In the genomic region with DNA sequence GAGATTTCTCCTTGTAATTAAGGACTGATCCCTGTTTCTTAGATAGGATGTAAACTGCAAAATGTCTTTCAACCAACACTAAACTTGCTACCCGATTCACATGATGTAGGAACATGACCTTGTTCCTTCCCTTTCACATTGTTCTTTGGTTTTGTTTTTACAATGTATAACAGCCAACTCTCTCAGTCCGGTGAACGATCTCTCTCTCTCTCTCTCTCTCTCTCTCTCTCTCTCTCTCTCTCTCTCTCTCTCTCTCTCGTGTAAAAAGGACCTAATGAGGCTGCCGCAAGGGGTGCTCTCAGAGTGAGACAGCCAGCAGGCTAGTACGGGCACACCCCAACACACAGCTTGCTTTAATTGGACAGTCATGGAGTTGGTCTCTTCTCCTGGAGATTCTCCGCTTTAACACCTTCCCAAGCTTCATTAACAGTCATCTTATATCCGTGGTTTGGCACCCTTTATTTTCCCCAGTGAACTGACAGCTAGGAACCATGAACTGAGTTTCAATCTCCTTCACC, we compare ENCODE assay signal across 10 mouse cellular contexts. TPM values are rescaled to one million over a fixed set of nuclear protein-coding genes. Genes with fewer than 3 reads are reported as not detected.
A peak's percentile ranks its signal among the peaks of the same experiment; 100 is the strongest.
DNase-seq lines count a peak whose midpoint lies in the region; ATAC-seq and TF ChIP-seq lines count a peak whose summit lies in the region.
"Had no signal": no experiment of that assay in that cellular context is flagged by ENCODE, and none has a peak within 500 bp of the region (broad histone marks: within the 10 kb centered on the region; RNA-seq: fewer than 3 reads in every experiment).

No protein-coding gene starts in this region.

- no peak overlapping the region for H3K27ac ChIP-seq in hindbrain, embryonic 12.5 days
- H3K27ac ChIP-seq in hindbrain, embryonic 11.5 days (ENCODE audit: low read depth, low read length): no peak overlapping the region
- peak overlapping the region; percentile 81 for H3K27ac ChIP-seq in MEL (ENCODE audit: control insufficient read depth, low read depth, low read length)
- H3K27ac ChIP-seq in forebrain, embryonic 12.5 days: no peak overlapping the region
- peak overlapping the region; percentile 94 for H3K27ac ChIP-seq in limb, embryonic 15.5 days

- H3K36me3 ChIP-seq in hindbrain, embryonic 12.5 days: peaks cover 7% of the 10 kb centered on the region
- H3K36me3 ChIP-seq in hindbrain, embryonic 11.5 days (ENCODE audit: control insufficient read depth, insufficient read depth, low read length): no peaks in the 10 kb centered on the region
- H3K36me3 ChIP-seq in MEL (ENCODE audit: control insufficient read depth in 1 of 2, insufficient read depth in 2 of 2, low read length in 2 of 2): peaks cover 5 to 8% of the 10 kb centered on the region in 2 experiments; a peak in 3 of 4 replicates
- 0 out of 2 replicates have a peak, but pooled peaks cover 8% of the 10 kb centered on the region for H3K36me3 ChIP-seq in forebrain, embryonic 12.5 days (replicated peaks)
- peaks cover 13% of the 10 kb centered on the region for H3K36me3 ChIP-seq in limb, embryonic 15.5 days

- TF ChIP-seq RAD21 in MEL (IDR thresholded peaks at IDR 0.05; ENCODE audit: low read depth, low read length): no peak

- ATAC-seq in hindbrain, embryonic 12.5 days (ENCODE audit: low FRiP score): no peak
- no peak for ATAC-seq in hindbrain, embryonic 11.5 days (ENCODE audit: low FRiP score)
- ATAC-seq in forebrain, embryonic 12.5 days (ENCODE audit: low FRiP score): no peak
- no peak for ATAC-seq in limb, embryonic 15.5 days (ENCODE audit: insufficient number of reproducible peaks, low FRiP score, low TSS enrichment, low read depth)

- WGBS in hindbrain, embryonic 12.5 days: 73% methylated on average over 8 of the region's 8 CpGs
- WGBS in hindbrain, embryonic 11.5 days: 80% methylated on average over 8 of the region's 8 CpGs
- 65% methylated on average over 8 of the region's 8 CpGs for WGBS in forebrain, embryonic 12.5 days
- WGBS in limb, embryonic 15.5 days: 63% methylated on average over 8 of the region's 8 CpGs

- no peak for DNase-seq in hindbrain, embryonic 11.5 days (ENCODE audit: low spot score)
- peak; percentile 82 for DNase-seq in MEL (ENCODE audit: low read depth, low spot score)
- no peak for DNase-seq in urinary bladder, postnatal 36 days (ENCODE audit: low spot score in 2 of 2)
- DNase-seq in right cerebral cortex, postnatal 14 days: no peak
- DNase-seq in cerebellum, postnatal 10 days: no peak
- DNase-seq: kidney, adult 8-10 months had no signal

- no peaks in the 10 kb centered on the region for H3K27me3 ChIP-seq in hindbrain, embryonic 12.5 days
- no peaks in the 10 kb centered on the region for H3K27me3 ChIP-seq in hindbrain, embryonic 11.5 days (ENCODE audit: control insufficient read depth, insufficient read depth, low read length)
- H3K27me3 ChIP-seq in MEL (ENCODE audit: control insufficient read depth in 1 of 2, insufficient read depth in 2 of 2, low read length in 2 of 2): no peaks in the 10 kb centered on the region
- no peaks in the 10 kb centered on the region for H3K27me3 ChIP-seq in forebrain, embryonic 12.5 days
- H3K27me3 ChIP-seq in limb, embryonic 15.5 days: no peaks in the 10 kb centered on the region

- H3K9me3 ChIP-seq in hindbrain, embryonic 12.5 days (replicated peaks): 0 out of 2 replicates have a peak, but pooled peaks cover 3% of the 10 kb centered on the region
- H3K9me3 ChIP-seq in hindbrain, embryonic 11.5 days (ENCODE audit: control insufficient read depth, low read length): peaks cover 4% of the 10 kb centered on the region; the same call in 1 of the 2 replicates
- no peaks in the 10 kb centered on the region for H3K9me3 ChIP-seq in MEL (replicated peaks; ENCODE audit: insufficient read depth, low read length)
- H3K9me3 ChIP-seq in forebrain, embryonic 12.5 days: 0 out of 2 replicates have a peak, but pooled peaks cover 4% of the 10 kb centered on the region
- H3K9me3 ChIP-seq in limb, embryonic 15.5 days: no peaks in the 10 kb centered on the region; the same call in 1 of the 2 replicates

- no peak for TF ChIP-seq POLR2A in MEL (IDR thresholded peaks at IDR 0.05; ENCODE audit: control insufficient read depth in 1 of 2, insufficient read depth in 1 of 2, low read depth in 1 of 2, low read length in 2 of 2, poor library complexity in 1 of 2)

- TF ChIP-seq CTCF in MEL (IDR thresholded peaks at IDR 0.05 in 2 of 3, conservative IDR thresholded peaks at IDR 0.05 in 1 of 3; ENCODE audit: control insufficient read depth in 1 of 3, insufficient read depth in 1 of 3, low read depth in 2 of 3, low read length in 3 of 3, poor library complexity in 1 of 3, severe bottlenecking in 1 of 3): peak in 1 of 3 experiments; percentile 31; a peak in 1 of 6 replicates

- no peak; a peak in 1 of 4 replicates for TF ChIP-seq EP300 in MEL (IDR thresholded peaks at IDR 0.05; ENCODE audit: low read depth in 1 of 2, low read length in 2 of 2)

- H3K4me1 ChIP-seq in hindbrain, embryonic 12.5 days: peaks cover 11% of the 10 kb centered on the region
- 0 out of 2 replicates have a peak, but pooled peaks cover 2% of the 10 kb centered on the region for H3K4me1 ChIP-seq in hindbrain, embryonic 11.5 days (replicated peaks; ENCODE audit: control insufficient read depth, insufficient read depth, low read length)
- H3K4me1 ChIP-seq in MEL (ENCODE audit: control insufficient read depth in 1 of 2, insufficient read depth in 2 of 2, low read length in 2 of 2): peaks cover 0 to 4% of the 10 kb centered on the region in 2 experiments; a peak in 1 of 4 replicates
- peaks cover 14% of the 10 kb centered on the region for H3K4me1 ChIP-seq in forebrain, embryonic 12.5 days
- peaks cover 13% of the 10 kb centered on the region for H3K4me1 ChIP-seq in limb, embryonic 15.5 days

- no peak overlapping the region for H3K4me3 ChIP-seq in hindbrain, embryonic 12.5 days
- no peak overlapping the region for H3K4me3 ChIP-seq in hindbrain, embryonic 11.5 days (ENCODE audit: low read depth, low read length)
- peak overlapping the region; percentile 49 to 84 for H3K4me3 ChIP-seq in MEL (ENCODE audit: control insufficient read depth in 1 of 2, insufficient read depth in 1 of 2, low read depth in 2 of 2, low read length in 2 of 2)
- no peak overlapping the region for H3K4me3 ChIP-seq in forebrain, embryonic 12.5 days (replicated peaks)
- 0 out of 2 replicates have a peak overlapping the region, but pooled peaks have one; percentile 61 for H3K4me3 ChIP-seq in limb, embryonic 15.5 days

- H3K9ac ChIP-seq in hindbrain, embryonic 12.5 days: no peak overlapping the region
- no peak overlapping the region for H3K9ac ChIP-seq in hindbrain, embryonic 11.5 days (ENCODE audit: low read depth, low read length)
- peak overlapping the region; percentile 82 for H3K9ac ChIP-seq in MEL (ENCODE audit: control insufficient read depth, low read depth, low read length, poor library complexity, severe bottlenecking)
- H3K9ac ChIP-seq in forebrain, embryonic 12.5 days: no peak overlapping the region
- H3K9ac ChIP-seq in limb, embryonic 15.5 days: no peak overlapping the region

- H3K4me2 ChIP-seq in hindbrain, embryonic 12.5 days (replicated peaks): peak overlapping the region; percentile 70; the same call in 1 of the 2 replicates
- no peak overlapping the region for H3K4me2 ChIP-seq in hindbrain, embryonic 11.5 days (replicated peaks; ENCODE audit: low read depth, low read length)
- peak overlapping the region; percentile 71 for H3K4me2 ChIP-seq in forebrain, embryonic 12.5 days
- peak overlapping the region; percentile 66 for H3K4me2 ChIP-seq in limb, embryonic 15.5 days

- H3K79me2 ChIP-seq in MEL (ENCODE audit: control insufficient read depth, insufficient read depth, low read length, poor library complexity): peaks cover 9% of the 10 kb centered on the region

RNA-seq across cellular contexts. Expression of a gene that starts 1.0 kb away (rescaled TPM):
- 4.8 and 5.5 TPM in 2 replicates for polyA plus RNA-seq in hindbrain, embryonic 12.5 days (2016; fragmentation: Nextera tagmentation; extraction: Ambion mirVana)
- polyA plus RNA-seq in hindbrain, embryonic 11.5 days (2014; fragmentation: Nextera tagmentation; extraction: Ambion mirVana): 3.9 and 4.2 TPM in 2 replicates
- total RNA-seq in MEL (2012; rRNA removed): 0.65 and 0.81 TPM in 2 replicates
- polyA plus RNA-seq in MEL (2012; ENCODE audit: insufficient read depth in 1 of 2, insufficient read length in 2 of 2, low read depth in 1 of 2, low replicate concordance in 2 of 2, missing spikeins in 1 of 2): 1 to 10 TPM in 1 of 2 experiments, not detected in 1; 1.5 TPM
- polyA plus RNA-seq in forebrain, embryonic 12.5 days (2016; fragmentation: Nextera tagmentation; extraction: Ambion mirVana): 3.5 and 3.7 TPM in 2 replicates
- 3.2 and 3.6 TPM in 2 replicates for polyA plus RNA-seq in limb, embryonic 15.5 days (2015; fragmentation: Nextera tagmentation; extraction: Ambion mirVana)

RNA-seq across cellular contexts. Expression of a gene that starts 1.3 kb away (rescaled TPM):
- polyA plus RNA-seq in hindbrain, embryonic 12.5 days (2016; fragmentation: Nextera tagmentation; extraction: Ambion mirVana): 57.0 and 59.1 TPM in 2 replicates
- 54.1 and 55.7 TPM in 2 replicates for polyA plus RNA-seq in hindbrain, embryonic 11.5 days (2014; fragmentation: Nextera tagmentation; extraction: Ambion mirVana)
- total RNA-seq in MEL (2012; rRNA removed): 45.0 and 61.7 TPM in 2 replicates
- 10 to 100 TPM in 1 of 2 experiments, not detected in 1; 58.9 TPM for polyA plus RNA-seq in MEL (2012; ENCODE audit: insufficient read depth in 1 of 2, insufficient read length in 2 of 2, low read depth in 1 of 2, low replicate concordance in 2 of 2, missing spikeins in 1 of 2)
- polyA plus RNA-seq in forebrain, embryonic 12.5 days (2016; fragmentation: Nextera tagmentation; extraction: Ambion mirVana): 56.5 and 61.5 TPM in 2 replicates
- 86.4 and 96.8 TPM in 2 replicates for polyA plus RNA-seq in limb, embryonic 15.5 days (2015; fragmentation: Nextera tagmentation; extraction: Ambion mirVana)

RNA-seq across cellular contexts. Expression of a gene that starts 25.1 kb away (rescaled TPM):
- polyA plus RNA-seq in hindbrain, embryonic 12.5 days (2016; fragmentation: Nextera tagmentation; extraction: Ambion mirVana): 0.41 and 0.56 TPM in 2 replicates
- polyA plus RNA-seq in hindbrain, embryonic 11.5 days (2014; fragmentation: Nextera tagmentation; extraction: Ambion mirVana): 0.36 and 0.38 TPM in 2 replicates
- 0.16 TPM in 1 of 2 replicates, not detected in the other for total RNA-seq in MEL (2012; rRNA removed)
- polyA plus RNA-seq in MEL (2012; ENCODE audit: insufficient read depth in 1 of 2, insufficient read length in 2 of 2, low read depth in 1 of 2, low replicate concordance in 2 of 2, missing spikeins in 1 of 2): under 1 TPM in 1 of 2 experiments, not detected in 1; 0.40 TPM
- polyA plus RNA-seq in forebrain, embryonic 12.5 days (2016; fragmentation: Nextera tagmentation; extraction: Ambion mirVana): 0.45 and 0.56 TPM in 2 replicates
- polyA plus RNA-seq in limb, embryonic 15.5 days (2015; fragmentation: Nextera tagmentation; extraction: Ambion mirVana): 0.33 and 0.57 TPM in 2 replicates
- polyA plus RNA-seq: liver, embryonic 16.5 days had no signal

RNA-seq across cellular contexts. Expression of a gene that starts 31.5 kb away (rescaled TPM):
- 22.9 and 24.3 TPM in 2 replicates for polyA plus RNA-seq in hindbrain, embryonic 12.5 days (2016; fragmentation: Nextera tagmentation; extraction: Ambion mirVana)
- 19.2 and 20.6 TPM in 2 replicates for polyA plus RNA-seq in hindbrain, embryonic 11.5 days (2014; fragmentation: Nextera tagmentation; extraction: Ambion mirVana)
- total RNA-seq in MEL (2012; rRNA removed): 15.5 and 139 TPM in 2 replicates
- 10 to 100 TPM in 1 of 2 experiments, not detected in 1; 30.8 TPM for polyA plus RNA-seq in MEL (2012; ENCODE audit: insufficient read depth in 1 of 2, insufficient read length in 2 of 2, low read depth in 1 of 2, low replicate concordance in 2 of 2, missing spikeins in 1 of 2)
- 17.2 and 20.6 TPM in 2 replicates for polyA plus RNA-seq in forebrain, embryonic 12.5 days (2016; fragmentation: Nextera tagmentation; extraction: Ambion mirVana)
- 31.2 TPM in 2 replicates for polyA plus RNA-seq in limb, embryonic 15.5 days (2015; fragmentation: Nextera tagmentation; extraction: Ambion mirVana)

RNA-seq across cellular contexts. Expression of a gene that starts 39.6 kb away (rescaled TPM):
- polyA plus RNA-seq in hindbrain, embryonic 12.5 days (2016; fragmentation: Nextera tagmentation; extraction: Ambion mirVana): 0.21 TPM in 1 of 2 replicates, not detected in the other
- polyA plus RNA-seq in hindbrain, embryonic 11.5 days (2014; fragmentation: Nextera tagmentation; extraction: Ambion mirVana): not detected in 2 replicates
- not detected in 2 replicates for total RNA-seq in MEL (2012; rRNA removed)
- not detected for polyA plus RNA-seq in MEL (2012; ENCODE audit: insufficient read depth in 1 of 2, insufficient read length in 2 of 2, low read depth in 1 of 2, low replicate concordance in 2 of 2, missing spikeins in 1 of 2)
- polyA plus RNA-seq in forebrain, embryonic 12.5 days (2016; fragmentation: Nextera tagmentation; extraction: Ambion mirVana): 0.08 and 0.13 TPM in 2 replicates
- 0.05 TPM in 1 of 2 replicates, not detected in the other for polyA plus RNA-seq in limb, embryonic 15.5 days (2015; fragmentation: Nextera tagmentation; extraction: Ambion mirVana)
- polyA plus RNA-seq: liver, embryonic 16.5 days had no signal

Comparison
In these comparisons a context has a peak if more than half of its experiments do, and no peak if none do; other contexts are left out.
1. H3K27ac ChIP-seq: peak in MEL (single experiment) and limb, embryonic 15.5 days (single experiment); none in hindbrain, embryonic 12.5 days (single experiment), hindbrain, embryonic 11.5 days (single experiment) and forebrain, embryonic 12.5 days (single experiment).
2. H3K4me3 ChIP-seq: peak in MEL (2 of 2) and limb, embryonic 15.5 days (single experiment); none in hindbrain, embryonic 12.5 days (single experiment), hindbrain, embryonic 11.5 days (single experiment) and forebrain, embryonic 12.5 days (single experiment).